Mouse (Mus musculus): ENCODE measurements around the gene Kng2.
A peak's percentile ranks its signal among the peaks of the same experiment; 100 is the strongest.
"Not testable (repeated sequence)": the region's sequence is repeated elsewhere in the genome, so short reads cannot be mapped to it uniquely, and the experiment has no call there.

The Kng2 gene

GRCm38 (mm10) chr16:22955397-22956084 is 73.7 kb downstream of the Kng2 start:
- no peak for DNase-seq

GRCm38 (mm10) chr16:22953069-22953468 is 76.2 kb downstream of the Kng2 start:
- DNase-seq = peak; percentile 13 to 27

- DNase-seq = no peak
These were observed 78.4 kb downstream of the Kng2 start, which contains the start of gene Hrg for GRCm38 (mm10) chr16:22950840-22951395. Hrg (plus strand) TSS chr16:22951072.

- no peak for DNase-seq
These were observed 81.9 kb downstream of the Kng2 start for GRCm38 (mm10) chr16:22947371-22947770.

- DNase-seq = not testable (repeated sequence)
These were observed 87.3 kb downstream of the Kng2 start for GRCm38 (mm10) chr16:22941825-22942476.

- DNase-seq = no peak
These were observed 90.1 kb downstream of the Kng2 start for GRCm38 (mm10) chr16:22939120-22939695.

GRCm38 (mm10) chr16:22938541-22938940 is 90.7 kb downstream of the Kng2 start:
- no peak for DNase-seq

- DNase-seq = no peak
These were observed 91.7 kb downstream of the Kng2 start for GRCm38 (mm10) chr16:22937631-22938030.
